In genomic region chr1:171079825-171080224, GRCm38 (mm10) we compare ENCODE assay signal across 10 mouse cellular contexts. TPM values are rescaled to one million over a fixed set of nuclear protein-coding genes. Genes with fewer than 3 reads are reported as not detected.
DNase-seq lines count a peak whose midpoint lies in the region; ATAC-seq and TF ChIP-seq lines count a peak whose summit lies in the region.
"Not testable (repeated sequence)": the region's sequence is repeated elsewhere in the genome, so short reads cannot be mapped to it uniquely, and the experiment has no call there.
"Had no signal": no experiment of that assay in that cellular context is flagged by ENCODE, and none has a peak within 500 bp of the region (broad histone marks: within the 10 kb centered on the region; RNA-seq: fewer than 3 reads in every experiment).

No protein-coding gene starts in this region.

- not testable (repeated sequence) for H3K9ac ChIP-seq in embryonic facial prominence, embryonic 13.5 days; forebrain, postnatal 0 days; hindbrain, embryonic 11.5 days (ENCODE audit: low read depth, low read length); intestine, postnatal 0 days (ENCODE audit: low read depth, low read length); liver, embryonic 12.5 days; stomach, postnatal 0 days (ENCODE audit: low read length)

- WGBS in embryonic facial prominence, embryonic 13.5 days: no CpG with 5 or more reads among the region's 43 CpGs
- WGBS in forebrain, postnatal 0 days: no CpG with 5 or more reads among the region's 43 CpGs
- no CpG with 5 or more reads among the region's 43 CpGs for WGBS in hindbrain, embryonic 11.5 days
- WGBS in intestine, postnatal 0 days: no CpG with 5 or more reads among the region's 43 CpGs
- no CpG with 5 or more reads among the region's 43 CpGs for WGBS in liver, embryonic 12.5 days (ENCODE audit: insufficient replicate concordance)
- no CpG with 5 or more reads among the region's 43 CpGs for WGBS in stomach, postnatal 0 days

- not testable (repeated sequence) for H3K27ac ChIP-seq in embryonic facial prominence, embryonic 13.5 days; forebrain, postnatal 0 days (ENCODE audit: low read depth, low read length); hindbrain, embryonic 11.5 days (ENCODE audit: low read depth, low read length); intestine, postnatal 0 days (ENCODE audit: low read depth, low read length); liver, embryonic 12.5 days; stomach, postnatal 0 days (replicated peaks)

- H3K36me3 ChIP-seq in embryonic facial prominence, embryonic 13.5 days; forebrain, postnatal 0 days (ENCODE audit: insufficient read depth); hindbrain, embryonic 11.5 days (ENCODE audit: control insufficient read depth, insufficient read depth, low read length); intestine, postnatal 0 days (ENCODE audit: control insufficient read depth, insufficient read depth); liver, embryonic 12.5 days; stomach, postnatal 0 days (ENCODE audit: control insufficient read depth, insufficient read depth, low read length): not testable (repeated sequence)

- H3K9me3 ChIP-seq in embryonic facial prominence, embryonic 13.5 days; forebrain, postnatal 0 days (ENCODE audit: low read length); hindbrain, embryonic 11.5 days (ENCODE audit: control insufficient read depth, low read length); intestine, postnatal 0 days (ENCODE audit: control insufficient read depth); liver, embryonic 12.5 days (replicated peaks); stomach, postnatal 0 days (ENCODE audit: control insufficient read depth, low read length): not testable (repeated sequence)

- not testable (repeated sequence) for H3K4me1 ChIP-seq in embryonic facial prominence, embryonic 13.5 days; forebrain, postnatal 0 days (ENCODE audit: insufficient read depth); hindbrain, embryonic 11.5 days (replicated peaks; ENCODE audit: control insufficient read depth, insufficient read depth, low read length); intestine, postnatal 0 days (replicated peaks; ENCODE audit: control insufficient read depth, insufficient read depth, low read length); liver, embryonic 12.5 days; stomach, postnatal 0 days (replicated peaks; ENCODE audit: control insufficient read depth, insufficient read depth)

- peaks cover 32% of the 10 kb centered on the region for H3K27me3 ChIP-seq in embryonic facial prominence, embryonic 13.5 days
- not testable (repeated sequence) for H3K27me3 ChIP-seq in forebrain, postnatal 0 days (ENCODE audit: insufficient read depth, low read length); intestine, postnatal 0 days (replicated peaks; ENCODE audit: control insufficient read depth, insufficient read depth, low read length); stomach, postnatal 0 days (ENCODE audit: control insufficient read depth, insufficient read depth, low read length)
- H3K27me3 ChIP-seq in hindbrain, embryonic 11.5 days (ENCODE audit: control insufficient read depth, insufficient read depth, low read length): peaks cover 12% of the 10 kb centered on the region
- H3K27me3 ChIP-seq in liver, embryonic 12.5 days (replicated peaks): peaks cover 39% of the 10 kb centered on the region

- peak; percentile 7; the same call in 1 of the 2 replicates for ATAC-seq in embryonic facial prominence, embryonic 13.5 days (ENCODE audit: insufficient number of reproducible peaks, insufficient read depth, low FRiP score, low TSS enrichment, low read depth)
- peak; percentile 59 for ATAC-seq in forebrain, postnatal 0 days
- ATAC-seq in hindbrain, embryonic 11.5 days (ENCODE audit: low FRiP score): peak; percentile 33
- ATAC-seq in intestine, postnatal 0 days: peak; percentile 52
- peak; percentile 56 for ATAC-seq in liver, embryonic 12.5 days
- peak; percentile 45 for ATAC-seq in megakaryocyte, adult 5-6 weeks (ENCODE audit: poor library complexity, severe bottlenecking)
- ATAC-seq in monocyte, adult 5-6 weeks (replicated peaks; ENCODE audit: insufficient number of reproducible peaks, low FRiP score, low TSS enrichment, poor library complexity, severe bottlenecking): peak; percentile 13; the same call in 1 of the 2 replicates
- peak; percentile 41 for ATAC-seq in stomach, postnatal 0 days (ENCODE audit: low FRiP score, low TSS enrichment)

- H3K4me3 ChIP-seq in embryonic facial prominence, embryonic 13.5 days; forebrain, postnatal 0 days (ENCODE audit: low read depth, low read length); hindbrain, embryonic 11.5 days (ENCODE audit: low read depth, low read length); intestine, postnatal 0 days (ENCODE audit: low read depth, low read length); liver, embryonic 12.5 days; stomach, postnatal 0 days (ENCODE audit: low read depth, low read length): not testable (repeated sequence)

- TF ChIP-seq CTCF in forebrain, postnatal 0 days (IDR thresholded peaks at IDR 0.05; ENCODE audit: low read depth); intestine, postnatal 0 days (IDR thresholded peaks at IDR 0.05; ENCODE audit: low read depth); stomach, postnatal 0 days (IDR thresholded peaks at IDR 0.05; ENCODE audit: low read depth): not testable (repeated sequence)

- DNase-seq in forebrain, postnatal 0 days; hindbrain, embryonic 11.5 days (ENCODE audit: low spot score); stomach, postnatal 0 days (ENCODE audit: low spot score): not testable (repeated sequence)

- TF ChIP-seq EP300 in stomach, postnatal 0 days (optimal IDR thresholded peaks at IDR 0.05): not testable (repeated sequence)

- H3K4me2 ChIP-seq in embryonic facial prominence, embryonic 13.5 days; forebrain, postnatal 0 days (ENCODE audit: low read depth); hindbrain, embryonic 11.5 days (replicated peaks; ENCODE audit: low read depth, low read length); intestine, postnatal 0 days (replicated peaks; ENCODE audit: low read depth); liver, embryonic 12.5 days; stomach, postnatal 0 days (replicated peaks; ENCODE audit: low read depth): not testable (repeated sequence)

RNA-seq across cellular contexts. Expression of gene Fcgr3, which starts 15.1 kb away (rescaled TPM):
- 9.4 and 10.1 TPM in 2 replicates for polyA plus RNA-seq in embryonic facial prominence, embryonic 13.5 days (2015; fragmentation: Nextera tagmentation; extraction: Ambion mirVana)
- 13.5 and 14.9 TPM in 2 replicates for total RNA-seq in forebrain, postnatal 0 days (2014; rRNA removed)
- polyA plus RNA-seq in forebrain, postnatal 0 days (2015; fragmentation: Nextera tagmentation; extraction: Ambion mirVana): 13.9 and 14.6 TPM in 2 replicates
- polyA plus RNA-seq in hindbrain, embryonic 11.5 days (2014; fragmentation: Nextera tagmentation; extraction: Ambion mirVana): 9.6 TPM in 2 replicates
- polyA plus RNA-seq in intestine, postnatal 0 days (2015; fragmentation: Nextera tagmentation; extraction: Ambion mirVana): 13.9 and 15.8 TPM in 2 replicates
- 16.1 and 17.0 TPM in 2 replicates for polyA plus RNA-seq in liver, embryonic 12.5 days (2016; fragmentation: Nextera tagmentation; extraction: Ambion mirVana)
- 499 and 513 TPM in 2 replicates for total RNA-seq in megakaryocyte, adult 5-6 weeks (2015)
- 540 and 572 TPM in 2 replicates for total RNA-seq in megakaryocyte, adult 5-6 weeks (2017)
- total RNA-seq in monocyte, adult 5-6 weeks (2017): 270 to 442 TPM (median 434 TPM) in 3 replicates
- 17.9 and 21.0 TPM in 2 replicates for polyA plus RNA-seq in stomach, postnatal 0 days (2015; fragmentation: Nextera tagmentation; extraction: Ambion mirVana)
- polyA plus RNA-seq: C2C12 had no signal

RNA-seq across cellular contexts. Expression of gene Cfap126, which starts 33.9 kb away (rescaled TPM):
- polyA plus RNA-seq in embryonic facial prominence, embryonic 13.5 days (2015; fragmentation: Nextera tagmentation; extraction: Ambion mirVana): 1.3 and 2.1 TPM in 2 replicates
- 1.7 and 2.4 TPM in 2 replicates for total RNA-seq in forebrain, postnatal 0 days (2014; rRNA removed)
- polyA plus RNA-seq in forebrain, postnatal 0 days (2015; fragmentation: Nextera tagmentation; extraction: Ambion mirVana): 11.7 and 13.7 TPM in 2 replicates
- polyA plus RNA-seq in hindbrain, embryonic 11.5 days (2014; fragmentation: Nextera tagmentation; extraction: Ambion mirVana): 8.7 and 10.5 TPM in 2 replicates
- 1.9 and 2.9 TPM in 2 replicates for polyA plus RNA-seq in intestine, postnatal 0 days (2015; fragmentation: Nextera tagmentation; extraction: Ambion mirVana)
- 2.1 and 2.3 TPM in 2 replicates for polyA plus RNA-seq in liver, embryonic 12.5 days (2016; fragmentation: Nextera tagmentation; extraction: Ambion mirVana)
- total RNA-seq in megakaryocyte, adult 5-6 weeks (2015): 0.91 and 1.0 TPM in 2 replicates
- total RNA-seq in megakaryocyte, adult 5-6 weeks (2017): 0.59 TPM in 1 of 2 replicates, not detected in the other
- total RNA-seq in monocyte, adult 5-6 weeks (2017): 1.4 to 6.2 TPM (median 1.6 TPM) in 3 replicates
- 3.7 and 4.0 TPM in 2 replicates for polyA plus RNA-seq in stomach, postnatal 0 days (2015; fragmentation: Nextera tagmentation; extraction: Ambion mirVana)
- total RNA-seq: ES-E14 had no signal

Comparison
In these comparisons a context has a peak if more than half of its experiments do, and no peak if none do; other contexts are left out.
1. ATAC-seq: peak in every context shown above with its lines; median percentile 59 in forebrain, postnatal 0 days; 56 in liver, embryonic 12.5 days; 52 in intestine, postnatal 0 days; 45 in megakaryocyte, adult 5-6 weeks; 41 in stomach, postnatal 0 days; 33 in hindbrain, embryonic 11.5 days; 13 in monocyte, adult 5-6 weeks; 7 in embryonic facial prominence, embryonic 13.5 days.